Mouse (Mus musculus): ENCODE data around the gene Clp1. TPM values are rescaled to one million over a fixed set of nuclear protein-coding genes. Genes with fewer than 3 reads are reported as not detected.

The Clp1 gene
- polyA plus RNA-seq, 1 experiment = 11.4 TPM

- peak overlapping the region; percentile 58 for H3K27ac ChIP-seq (ENCODE audit: insufficient read depth, low read depth, low read length)
- H3K4me1 ChIP-seq (ENCODE audit: control insufficient read depth, insufficient read depth, insufficient read length, low read length) = no peaks in the 10 kb centered on the region
- peak overlapping the region; percentile 71 for H3K4me3 ChIP-seq (ENCODE audit: low read depth, low read length)
- 3% methylated on average over 22 of the region's 22 CpGs for WGBS
- no peaks in the 10 kb centered on the region for H3K27me3 ChIP-seq (ENCODE audit: control insufficient read depth, insufficient read depth, low read length)
- no peak for TF ChIP-seq POLR2A (IDR thresholded peaks at IDR 0.05; ENCODE audit: low read depth, low read length)
- peak; percentile 42; the same call in 1 of the 2 replicates for TF ChIP-seq CTCF (IDR thresholded peaks at IDR 0.05; ENCODE audit: extremely low read depth, insufficient read length, insufficient replicate concordance, low read depth, low read length)
- peaks cover 25% of the 10 kb centered on the region for H3K36me3 ChIP-seq (ENCODE audit: control insufficient read depth, insufficient read depth, low read length)
Measured at GRCm38 (mm10) chr2:84677270-84677967, 49.7 kb downstream of the Clp1 start.

Other genes starting within 250 kb of the Clp1 start
- 29.0 and 80.2 TPM in 2 replicates for gene Ctnnd1, start 76.6 kb downstream of the Clp1 start, polyA plus RNA-seq (2012; rRNA removed)
- not detected in 2 replicates for gene Btbd18, start 68.3 kb downstream of the Clp1 start, polyA plus RNA-seq (2012; rRNA removed)
- 42.8 and 47.3 TPM in 2 replicates for gene Selenoh, start 56.6 kb downstream of the Clp1 start, polyA plus RNA-seq (2012; rRNA removed)
- not detected in 2 replicates for gene Gm28635, start 49.3 kb downstream of the Clp1 start, polyA plus RNA-seq (2012; rRNA removed)
- gene Med19, start 48.9 kb downstream of the Clp1 start, polyA plus RNA-seq (2012; rRNA removed) = 2.7 and 5.1 TPM in 2 replicates
- gene Tmx2, start 48.2 kb downstream of the Clp1 start, polyA plus RNA-seq (2012; rRNA removed) = 15.5 and 17.4 TPM in 2 replicates
- gene Zdhhc5, start 12.2 kb downstream of the Clp1 start, polyA plus RNA-seq (2012; rRNA removed) = 23.2 and 46.1 TPM in 2 replicates
- 0.57 and 2.4 TPM in 2 replicates for gene Ypel4, start 6.7 kb upstream of the Clp1 start, polyA plus RNA-seq (2012; rRNA removed)
- gene Gm19426, start 16.3 kb upstream of the Clp1 start, polyA plus RNA-seq (2012; rRNA removed) = 0.18 and 0.25 TPM in 2 replicates
- 66.5 and 97.6 TPM in 2 replicates for gene Serping1, start 48.1 kb upstream of the Clp1 start, polyA plus RNA-seq (2012; rRNA removed)
- gene Ube2l6, start 71.5 kb upstream of the Clp1 start, polyA plus RNA-seq (2012; rRNA removed) = 28.6 and 85.7 TPM in 2 replicates
- 0.06 TPM in 1 of 2 replicates, not detected in the other for gene Smtnl1, start 95.3 kb upstream of the Clp1 start, polyA plus RNA-seq (2012; rRNA removed)
- gene Timm10, start 99.6 kb upstream of the Clp1 start, polyA plus RNA-seq (2012; rRNA removed) = 28.6 and 32.0 TPM in 2 replicates
- 1.8 and 4.4 TPM in 2 replicates for gene Slc43a1, start 111.5 kb upstream of the Clp1 start, polyA plus RNA-seq (2012; rRNA removed)
- gene Rtn4rl2, start 159.4 kb upstream of the Clp1 start, polyA plus RNA-seq (2012; rRNA removed) = 4.8 and 11.8 TPM in 2 replicates
- 14.4 and 31.1 TPM in 2 replicates for gene Slc43a3, start 209.2 kb upstream of the Clp1 start, polyA plus RNA-seq (2012; rRNA removed)